Mouse (Mus musculus) brain, embryonic 14.5 days (tissue): ENCODE results near the gene Gsn. TPM values are rescaled to one million over a fixed set of nuclear protein-coding genes. Genes with fewer than 3 reads are reported as not detected.
A peak's percentile ranks its signal among the peaks of the same experiment; 100 is the strongest.

Experiments used
- DNase-seq: peaks from one replicate; pipeline ENCODE4 v3.0.0-alpha.2; 2011; ENCODE audit warnings: low read depth
- CTCF ChIP-seq: fragments of 200-500 bp; IDR thresholded peaks from 2 replicates; pipeline ENCODE4 v1.5.1; 2012; ENCODE audit warnings: inconsistent platforms, mild to moderate bottlenecking, moderate library complexity, borderline replicate concordance; ENCODE audit not compliant: insufficient read depth, insufficient read length; ENCODE audit errors: extremely low read depth
- POLR2A ChIP-seq: fragments of 200-500 bp; IDR thresholded peaks from 2 replicates; pipeline ENCODE4 v1.6.1; 2012; ENCODE audit warnings: mild to moderate bottlenecking, inconsistent platforms, borderline replicate concordance; ENCODE audit not compliant: poor library complexity, insufficient read depth, insufficient read length, severe bottlenecking; ENCODE audit errors: extremely low read depth
- polyA plus RNA-seq: library from polyadenylated mRNA; depleted of rRNA; stranded (reverse); fragments of >200 nt; gene quantifications from 2 replicates; pipeline ENCODE4 v1.2.3, GENCODE M21; 2012; rRNA removed

Gene Gsn
- polyA plus RNA-seq, result 21.6 and 26.6 TPM in 2 replicates

- DNase-seq, result peak; percentile 74
- TF ChIP-seq POLR2A (no peak), CTCF (no peak)
These were observed at the start of gene Gsn for GRCm38 (mm10) chr2:35255885-35256833. Gene Gsn (plus strand): TSS chr2:35256380.

GRCm38 (mm10) chr2:35206761-35207160 lies 49.4 kb upstream of the Gsn start:
- TF ChIP-seq CTCF, result no peak
- no peak for TF ChIP-seq POLR2A

GRCm38 (mm10) chr2:35208054-35208453 lies 48.1 kb upstream of the Gsn start:
- TF ChIP-seq POLR2A, result no peak
- TF ChIP-seq CTCF, result no peak
- DNase-seq, result no peak

More at GRCm38 (mm10) chr2:35206761-35207160, 49.4 kb upstream of the Gsn start:
- DNase-seq, result no peak

- DNase-seq, result no peak
- TF ChIP-seq POLR2A (no peak), CTCF (no peak)
These were observed 47.1 kb upstream of the Gsn start for GRCm38 (mm10) chr2:35208931-35209665.

- DNase-seq, result no peak
- TF ChIP-seq POLR2A (no peak), CTCF (no peak)
These were observed 44.5 kb upstream of the Gsn start for GRCm38 (mm10) chr2:35211681-35212080.

- no peak for DNase-seq
- TF ChIP-seq CTCF (no peak), POLR2A (no peak)
These were observed 42.8 kb upstream of the Gsn start for GRCm38 (mm10) chr2:35213345-35213910.

GRCm38 (mm10) chr2:35214881-35215358 lies 41.3 kb upstream of the Gsn start:
- TF ChIP-seq POLR2A (no peak), CTCF (peak; percentile 97)
- DNase-seq, result peak; percentile 87

- peak; percentile 60 for DNase-seq
- TF ChIP-seq POLR2A (no peak), CTCF (no peak)
These were observed 40.8 kb upstream of the Gsn start for GRCm38 (mm10) chr2:35215363-35215762.

GRCm38 (mm10) chr2:35216701-35217100 lies 39.5 kb upstream of the Gsn start:
- TF ChIP-seq POLR2A (no peak), CTCF (no peak)
- no peak for DNase-seq

GRCm38 (mm10) chr2:35218736-35219135 lies 37.4 kb upstream of the Gsn start:
- no peak for TF ChIP-seq POLR2A
- DNase-seq, result no peak

GRCm38 (mm10) chr2:35222822-35223391 lies 33.3 kb upstream of the Gsn start:
- TF ChIP-seq POLR2A, result no peak
- no peak for TF ChIP-seq CTCF
- no peak for DNase-seq

- TF ChIP-seq CTCF, result no peak
- no peak for TF ChIP-seq POLR2A
- no peak for DNase-seq
These were observed 31.9 kb upstream of the Gsn start for GRCm38 (mm10) chr2:35224285-35224684.
